In genomic region chr11:120673594-120674122, GRCm38 (mm10) we compare ENCODE assay signal across 8 mouse cellular contexts. TPM values are rescaled to one million over a fixed set of nuclear protein-coding genes. Genes with fewer than 3 reads are reported as not detected.
DNase-seq lines count a peak whose midpoint lies in the region; ATAC-seq and TF ChIP-seq lines count a peak whose summit lies in the region.

No protein-coding gene starts in this region.

- 30% methylated on average over 12 of the region's 12 CpGs for WGBS in heart, embryonic 16.5 days
- 44% methylated on average over 12 of the region's 12 CpGs for WGBS in midbrain, embryonic 10.5 days

- TF ChIP-seq CTCF in G1E (IDR thresholded peaks at IDR 0.05; ENCODE audit: low read depth, low read length): no peak

- peaks cover 9% of the 10 kb centered on the region for H3K36me3 ChIP-seq in heart, embryonic 16.5 days (ENCODE audit: control insufficient read depth, insufficient read depth)
- peaks cover 44% of the 10 kb centered on the region for H3K36me3 ChIP-seq in G1E (replicated peaks)
- peaks cover 36% of the 10 kb centered on the region for H3K36me3 ChIP-seq in midbrain, embryonic 10.5 days

- peaks cover 10% of the 10 kb centered on the region for H3K4me1 ChIP-seq in heart, embryonic 16.5 days (ENCODE audit: control insufficient read depth, insufficient read depth, low read length)
- peaks cover 28% of the 10 kb centered on the region for H3K4me1 ChIP-seq in G1E (ENCODE audit: insufficient read depth, low read depth, low read length)
- peaks cover 23% of the 10 kb centered on the region for H3K4me1 ChIP-seq in midbrain, embryonic 10.5 days

- H3K9ac ChIP-seq in heart, embryonic 16.5 days (ENCODE audit: low read length): peak overlapping the region; percentile 76

- H3K4me3 ChIP-seq in heart, embryonic 16.5 days (ENCODE audit: low read length): peak overlapping the region; percentile 69
- H3K4me3 ChIP-seq in G1E (ENCODE audit: low read depth, low read length): peak overlapping the region; percentile 82
- H3K4me3 ChIP-seq in midbrain, embryonic 10.5 days: peak overlapping the region; percentile 80

- H3K27ac ChIP-seq in heart, embryonic 16.5 days (ENCODE audit: low read length): peak overlapping the region; percentile 77
- peak overlapping the region; percentile 99 for H3K27ac ChIP-seq in midbrain, embryonic 10.5 days (replicated peaks)

- peak overlapping the region; percentile 97 for H3K4me2 ChIP-seq in heart, embryonic 16.5 days (ENCODE audit: low read depth, low read length)

- no peak for DNase-seq in heart, adult 18-20 months
- peak; percentile 12 for DNase-seq in G1E (ENCODE audit: low spot score)
- DNase-seq in midbrain, embryonic 10.5 days (ENCODE audit: low spot score): no peak
- DNase-seq in frontal cortex, postnatal 10 days (ENCODE audit: low spot score in 2 of 2): no peak
- no peak for DNase-seq in c-Kit-positive CD71-positive TER-119-positive erythroid progenitor cells, embryonic 14.5 days (ENCODE audit: low spot score)
- DNase-seq in layer of hippocampus, postnatal 14 days (ENCODE audit: low spot score in 2 of 2): no peak

- no peaks in the 10 kb centered on the region for H3K27me3 ChIP-seq in heart, embryonic 16.5 days (ENCODE audit: control insufficient read depth, insufficient read depth, low read length)
- 0 out of 2 replicates have a peak, but pooled peaks cover 3% of the 10 kb centered on the region for H3K27me3 ChIP-seq in G1E (ENCODE audit: insufficient read depth, low read length)
- H3K27me3 ChIP-seq in midbrain, embryonic 10.5 days (ENCODE audit: low read depth, poor library complexity, severe bottlenecking): no peaks in the 10 kb centered on the region

- H3K9me3 ChIP-seq in heart, embryonic 16.5 days (replicated peaks; ENCODE audit: control insufficient read depth, low read length): no peaks in the 10 kb centered on the region
- no peaks in the 10 kb centered on the region for H3K9me3 ChIP-seq in G1E (replicated peaks)
- no peaks in the 10 kb centered on the region for H3K9me3 ChIP-seq in midbrain, embryonic 10.5 days (replicated peaks)

- ATAC-seq in heart, embryonic 16.5 days (replicated peaks; ENCODE audit: extremely low read depth, insufficient read depth, low FRiP score): peak; percentile 8; the same call in 1 of the 2 replicates
- ATAC-seq in G1E (ENCODE audit: extremely low read depth, insufficient number of reproducible peaks, low FRiP score, poor library complexity, severe bottlenecking): no peak
- peak; percentile 4; the same call in 1 of the 2 replicates for ATAC-seq in granulocyte monocyte progenitor cell, adult 5-6 weeks (replicated peaks; ENCODE audit: poor library complexity, severe bottlenecking)

RNA-seq across cellular contexts. Expression of gene Aspscr1, which starts 0.9 kb away (rescaled TPM):
- 105 and 109 TPM in 2 replicates for polyA plus RNA-seq in heart, embryonic 16.5 days (2015; fragmentation: Nextera tagmentation; extraction: Ambion mirVana)
- 10 to 100 TPM; 28.5 to 31.3 TPM for total RNA-seq in heart, adult 18-20 months (2021)
- 57.0 and 79.7 TPM in 2 replicates for total RNA-seq in G1E (2014; fragmentation: Nextera tagmentation)
- 39.2 and 43.2 TPM in 2 replicates for total RNA-seq in G1E (2017)
- polyA plus RNA-seq in G1E (2012): 248 and 301 TPM in 2 replicates
- 44.6 and 84.7 TPM in 2 replicates for total RNA-seq in granulocyte monocyte progenitor cell, adult 5-6 weeks (2014; fragmentation: Nextera tagmentation)
- total RNA-seq in granulocyte monocyte progenitor cell, adult 5-6 weeks (2017): 29.0 and 33.5 TPM in 2 replicates
- 150 and 161 TPM in 2 replicates for polyA plus RNA-seq in midbrain, embryonic 10.5 days (2016; fragmentation: Nextera tagmentation; extraction: Ambion mirVana)
- total RNA-seq in layer of hippocampus, postnatal 14 days (2021): 10 to 100 TPM; 54.2 to 58.9 TPM

RNA-seq across cellular contexts. Expression of gene Notum, which starts 12.7 kb away (rescaled TPM):
- 0.20 and 1.00 TPM in 2 replicates for polyA plus RNA-seq in heart, embryonic 16.5 days (2015; fragmentation: Nextera tagmentation; extraction: Ambion mirVana)
- total RNA-seq in heart, adult 18-20 months (2021): under 1 TPM in 1 of 2 experiments, not detected in 1; 0.33 TPM
- total RNA-seq in G1E (2014; fragmentation: Nextera tagmentation): not detected in 2 replicates
- 0.16 TPM in 1 of 2 replicates, not detected in the other for total RNA-seq in G1E (2017)
- not detected in 2 replicates for polyA plus RNA-seq in G1E (2012)
- total RNA-seq in granulocyte monocyte progenitor cell, adult 5-6 weeks (2014; fragmentation: Nextera tagmentation): not detected in 2 replicates
- not detected in 2 replicates for total RNA-seq in granulocyte monocyte progenitor cell, adult 5-6 weeks (2017)
- 3.3 and 3.6 TPM in 2 replicates for polyA plus RNA-seq in midbrain, embryonic 10.5 days (2016; fragmentation: Nextera tagmentation; extraction: Ambion mirVana)
- 10 to 100 TPM in 1 of 2 experiments, 1 to 10 TPM in 1; 7.9 to 10.2 TPM for total RNA-seq in layer of hippocampus, postnatal 14 days (2021)

RNA-seq across cellular contexts. Expression of gene Myadml2, which starts 25.7 kb away (rescaled TPM):
- polyA plus RNA-seq in heart, embryonic 16.5 days (2015; fragmentation: Nextera tagmentation; extraction: Ambion mirVana): 17.0 and 19.5 TPM in 2 replicates
- 10 to 100 TPM; 77.0 to 81.2 TPM for total RNA-seq in heart, adult 18-20 months (2021)
- total RNA-seq in G1E (2014; fragmentation: Nextera tagmentation) (not detected in 2 replicates), G1E (2017) (not detected in 2 replicates)
- polyA plus RNA-seq in G1E (2012): not detected in 2 replicates
- not detected in 2 replicates for total RNA-seq in granulocyte monocyte progenitor cell, adult 5-6 weeks (2014; fragmentation: Nextera tagmentation)
- 0.69 and 1.9 TPM in 2 replicates for total RNA-seq in granulocyte monocyte progenitor cell, adult 5-6 weeks (2017)
- 0.15 TPM in 1 of 2 replicates, not detected in the other for polyA plus RNA-seq in midbrain, embryonic 10.5 days (2016; fragmentation: Nextera tagmentation; extraction: Ambion mirVana)
- total RNA-seq in layer of hippocampus, postnatal 14 days (2021): 1 to 10 TPM; 3.0 to 3.5 TPM

RNA-seq across cellular contexts. Expression of gene Pycr1, which starts 30.1 kb away (rescaled TPM):
- polyA plus RNA-seq in heart, embryonic 16.5 days (2015; fragmentation: Nextera tagmentation; extraction: Ambion mirVana): 15.2 and 18.5 TPM in 2 replicates
- 1 to 10 TPM; 1.1 to 1.3 TPM for total RNA-seq in heart, adult 18-20 months (2021)
- 14.7 and 14.8 TPM in 2 replicates for total RNA-seq in G1E (2014; fragmentation: Nextera tagmentation)
- 1.0 and 1.5 TPM in 2 replicates for total RNA-seq in G1E (2017)
- 1.9 and 2.4 TPM in 2 replicates for polyA plus RNA-seq in G1E (2012)
- total RNA-seq in granulocyte monocyte progenitor cell, adult 5-6 weeks (2014; fragmentation: Nextera tagmentation): 14.6 and 15.9 TPM in 2 replicates
- 4.6 and 8.9 TPM in 2 replicates for total RNA-seq in granulocyte monocyte progenitor cell, adult 5-6 weeks (2017)
- polyA plus RNA-seq in midbrain, embryonic 10.5 days (2016; fragmentation: Nextera tagmentation; extraction: Ambion mirVana): 37.6 and 43.4 TPM in 2 replicates
- 1 to 10 TPM; 4.7 to 5.1 TPM for total RNA-seq in layer of hippocampus, postnatal 14 days (2021)

RNA-seq across cellular contexts. Expression of gene Cenpx, which starts 39.9 kb away (rescaled TPM):
- polyA plus RNA-seq in heart, embryonic 16.5 days (2015; fragmentation: Nextera tagmentation; extraction: Ambion mirVana): 107 and 112 TPM in 2 replicates
- 10 to 100 TPM; 32.5 to 34.2 TPM for total RNA-seq in heart, adult 18-20 months (2021)
- total RNA-seq in G1E (2014; fragmentation: Nextera tagmentation) (250 and 284 TPM in 2 replicates), G1E (2017) (67.2 and 81.2 TPM in 2 replicates)
- 60.9 and 158 TPM in 2 replicates for polyA plus RNA-seq in G1E (2012)
- total RNA-seq in granulocyte monocyte progenitor cell, adult 5-6 weeks (2014; fragmentation: Nextera tagmentation): 99.2 and 129 TPM in 2 replicates
- total RNA-seq in granulocyte monocyte progenitor cell, adult 5-6 weeks (2017): 110 and 151 TPM in 2 replicates
- 132 and 133 TPM in 2 replicates for polyA plus RNA-seq in midbrain, embryonic 10.5 days (2016; fragmentation: Nextera tagmentation; extraction: Ambion mirVana)
- 10 to 100 TPM; 26.8 to 28.9 TPM for total RNA-seq in layer of hippocampus, postnatal 14 days (2021)

Comparison
In these comparisons a context has a peak if more than half of its experiments do, and no peak if none do; other contexts are left out.
1. RNA of gene Notum, which starts 12.7 kb away (total RNA-seq): 7.9 to 10.2 TPM in layer of hippocampus, postnatal 14 days; 0.33 TPM in heart, adult 18-20 months, 0.16 TPM in G1E and not detected in granulocyte monocyte progenitor cell, adult 5-6 weeks; every median in the first group is over 4 times any median in the second.
2. RNA of gene Myadml2, which starts 25.7 kb away (total RNA-seq): 77.0 to 81.2 TPM in heart, adult 18-20 months; 3.0 to 3.5 TPM in layer of hippocampus, postnatal 14 days, 0.69 to 1.9 TPM in granulocyte monocyte progenitor cell, adult 5-6 weeks and not detected in G1E; every median in the first group is over 10 times any median in the second.
3. Peak in every context shown above with its lines, with median percentiles within 50 percentile points of each other: H3K4me3 ChIP-seq.